Mouse (Mus musculus): ENCODE results near the gene Shc3.

GRCm38 (mm10) chr13:51400736-51401501 is 168.3 kb downstream of the Shc3 start:
- TF ChIP-seq POLR2AphosphoS5 (IDR thresholded peaks at IDR 0.05; ENCODE audit: insufficient replicate concordance, low read depth, low read length) (no peak), CTCF (IDR thresholded peaks at IDR 0.05; ENCODE audit: low read depth, low read length) (no peak), TAL1 (conservative IDR thresholded peaks at IDR 0.05; ENCODE audit: low read depth, low read length) (no peak), GATA1 (IDR thresholded peaks at IDR 0.05; ENCODE audit: borderline replicate concordance, low read length) (no peak), GATA2 (IDR thresholded peaks at IDR 0.05; ENCODE audit: borderline replicate concordance, low read depth, low read length) (no peak)
